Mouse (Mus musculus): Measurements from ENCODE around the gene Mark4. TPM values are rescaled to one million over a fixed set of nuclear protein-coding genes. Genes with fewer than 3 reads are reported as not detected.

Gene Mark4
- polyA plus RNA-seq, 1 experiment from 2014 or later, result 3.8 TPM

GRCm38 (mm10) chr7:19405417-19405816, 53.2 kb downstream of the Mark4 start:
- peaks cover 11% of the 10 kb centered on the region for H3K9me3 ChIP-seq (replicated peaks)
- H3K4me1 ChIP-seq, result peaks cover 21% of the 10 kb centered on the region
- H3K27ac ChIP-seq, result no peak overlapping the region
- no peaks in the 10 kb centered on the region for H3K36me3 ChIP-seq
- no peak overlapping the region for H3K9ac ChIP-seq
- no peak overlapping the region for H3K4me3 ChIP-seq
- H3K4me2 ChIP-seq, result peak overlapping the region; percentile 44
- WGBS (ENCODE audit: insufficient replicate concordance), result 3% methylated on average over 19 of the region's 19 CpGs
- peaks cover 70% of the 10 kb centered on the region for H3K27me3 ChIP-seq (replicated peaks)
- ATAC-seq, result peak; percentile 50

GRCm38 (mm10) chr7:19404476-19404875, 54.1 kb downstream of the Mark4 start, which contains the start of gene Ckm:
TSS of gene Ckm (plus strand) at chr7:19404776.
- Histone ChIP-seq H3K4me2 (peak within 1 kb of the TSS; percentile 94), H3K9ac (peak within 1 kb of the TSS; percentile 67), H3K9me3 (replicated peaks) (peaks cover 11% of the 10 kb centered on the region), H3K4me1 (peaks cover 27% of the 10 kb centered on the region), H3K36me3 (no peaks in the 10 kb centered on the region), H3K4me3 (peak within 1 kb of the TSS; percentile 62), H3K27ac (no peak within 1 kb of the TSS), H3K27me3 (replicated peaks) (peaks cover 72% of the 10 kb centered on the region)
- WGBS (ENCODE audit: insufficient replicate concordance), result 45% methylated on average over 7 of the region's 7 CpGs
- no peak for ATAC-seq

- peaks cover 31% of the 10 kb centered on the region for H3K4me1 ChIP-seq
- H3K27me3 ChIP-seq (replicated peaks), result peaks cover 76% of the 10 kb centered on the region
- peak within 1 kb of the TSS; percentile 62 for H3K4me3 ChIP-seq
- peaks cover 11% of the 10 kb centered on the region for H3K9me3 ChIP-seq (replicated peaks)
- 1% methylated on average over 62 of the region's 62 CpGs for whole genome bisulfite sequencing (ENCODE audit: insufficient replicate concordance)
- no peaks in the 10 kb centered on the region for H3K36me3 ChIP-seq
- peak within 1 kb of the TSS; percentile 94 for H3K4me2 ChIP-seq
- H3K27ac ChIP-seq, result no peak within 1 kb of the TSS
- ATAC-seq, result peak; percentile 76
- H3K9ac ChIP-seq, result peak within 1 kb of the TSS; percentile 67
Measured at GRCm38 (mm10) chr7:19403731-19404296, 54.8 kb downstream of the Mark4 start, which contains the start of gene Klc3. TSS of gene Klc3 (minus strand) at chr7:19404104.

GRCm38 (mm10) chr7:19402535-19403112, 56.0 kb downstream of the Mark4 start:
- WGBS (ENCODE audit: insufficient replicate concordance), result 70% methylated on average over 9 of the region's 9 CpGs
- Histone ChIP-seq H3K36me3 (no peaks in the 10 kb centered on the region), H3K4me1 (peaks cover 31% of the 10 kb centered on the region), H3K4me2 (no peak overlapping the region), H3K4me3 (no peak overlapping the region), H3K9ac (no peak overlapping the region), H3K9me3 (replicated peaks) (peaks cover 11% of the 10 kb centered on the region), H3K27me3 (replicated peaks) (peaks cover 81% of the 10 kb centered on the region), H3K27ac (no peak overlapping the region)
- no peak for ATAC-seq

- peaks cover 30% of the 10 kb centered on the region for H3K4me1 ChIP-seq
- H3K27ac ChIP-seq, result no peak overlapping the region
- no peak overlapping the region for H3K4me2 ChIP-seq
- no peak overlapping the region for H3K4me3 ChIP-seq
- H3K9me3 ChIP-seq (replicated peaks), result peaks cover 11% of the 10 kb centered on the region
- H3K27me3 ChIP-seq (replicated peaks), result peaks cover 72% of the 10 kb centered on the region
- 62% methylated on average over 4 of the region's 4 CpGs for WGBS (ENCODE audit: insufficient replicate concordance)
- ATAC-seq, result no peak
- H3K9ac ChIP-seq, result no peak overlapping the region
- no peaks in the 10 kb centered on the region for H3K36me3 ChIP-seq
Measured at GRCm38 (mm10) chr7:19400946-19401345, 57.7 kb downstream of the Mark4 start.

- Histone ChIP-seq H3K9ac (0 out of 2 replicates have a peak overlapping the region, but pooled peaks have one; percentile 4), H3K9me3 (replicated peaks) (peaks cover 11% of the 10 kb centered on the region), H3K4me2 (peak overlapping the region; percentile 66), H3K36me3 (peaks cover 11% of the 10 kb centered on the region), H3K4me1 (peaks cover 24% of the 10 kb centered on the region), H3K27ac (no peak overlapping the region), H3K27me3 (replicated peaks) (peaks cover 64% of the 10 kb centered on the region), H3K4me3 (peak overlapping the region; percentile 38)
- WGBS (ENCODE audit: insufficient replicate concordance), result 7% methylated on average over 27 of the region's 27 CpGs
- no peak for ATAC-seq
Measured at GRCm38 (mm10) chr7:19399496-19400280, 58.9 kb downstream of the Mark4 start.

- WGBS (ENCODE audit: insufficient replicate concordance), result 86% methylated on average over 8 of the region's 8 CpGs
- Histone ChIP-seq H3K4me3 (no peak overlapping the region), H3K4me2 (no peak overlapping the region), H3K9me3 (replicated peaks) (no peaks in the 10 kb centered on the region), H3K4me1 (peaks cover 4% of the 10 kb centered on the region), H3K27me3 (replicated peaks) (peaks cover 12% of the 10 kb centered on the region), H3K9ac (no peak overlapping the region), H3K36me3 (peaks cover 62% of the 10 kb centered on the region), H3K27ac (no peak overlapping the region)
- no peak for ATAC-seq
Measured at GRCm38 (mm10) chr7:19394484-19394883, 64.1 kb downstream of the Mark4 start.

GRCm38 (mm10) chr7:19388699-19389413, 69.8 kb downstream of the Mark4 start:
- Histone ChIP-seq H3K27ac (no peak overlapping the region), H3K4me1 (peaks cover 11% of the 10 kb centered on the region), H3K36me3 (peaks cover 99% of the 10 kb centered on the region), H3K9ac (no peak overlapping the region), H3K27me3 (replicated peaks) (no peaks in the 10 kb centered on the region), H3K4me2 (no peak overlapping the region), H3K9me3 (replicated peaks) (no peaks in the 10 kb centered on the region), H3K4me3 (no peak overlapping the region)
- WGBS (ENCODE audit: insufficient replicate concordance), result 80% methylated on average over 10 of the region's 10 CpGs
- ATAC-seq, result no peak

- Histone ChIP-seq H3K4me3 (no peak overlapping the region), H3K4me1 (peaks cover 31% of the 10 kb centered on the region), H3K27ac (no peak overlapping the region), H3K9ac (no peak overlapping the region), H3K4me2 (0 out of 2 replicates have a peak overlapping the region, but pooled peaks have one; percentile 93), H3K9me3 (replicated peaks) (no peaks in the 10 kb centered on the region), H3K27me3 (replicated peaks) (no peaks in the 10 kb centered on the region), H3K36me3 (peaks cover 52% of the 10 kb centered on the region)
- no peak for ATAC-seq
- 87% methylated on average over 9 of the region's 9 CpGs for WGBS (ENCODE audit: insufficient replicate concordance)
Measured at GRCm38 (mm10) chr7:19383708-19384107, 74.9 kb downstream of the Mark4 start.

- no peaks in the 10 kb centered on the region for H3K9me3 ChIP-seq (replicated peaks)
- peak overlapping the region; percentile 82 for H3K9ac ChIP-seq
- H3K4me1 ChIP-seq, result peaks cover 27% of the 10 kb centered on the region
- WGBS (ENCODE audit: insufficient replicate concordance), result under 1% methylated on average over 26 of the region's 37 CpGs
- peak; percentile 69 for ATAC-seq
- H3K36me3 ChIP-seq, result peaks cover 36% of the 10 kb centered on the region
- no peaks in the 10 kb centered on the region for H3K27me3 ChIP-seq (replicated peaks)
- H3K27ac ChIP-seq, result peak overlapping the region; percentile 57
- peak overlapping the region; percentile 82 for H3K4me3 ChIP-seq
- peak overlapping the region; percentile 93 for H3K4me2 ChIP-seq
Measured at GRCm38 (mm10) chr7:19382166-19382541, 76.5 kb downstream of the Mark4 start.

- H3K27ac ChIP-seq, result peak within 1 kb of the TSS; percentile 57
- peak within 1 kb of the TSS; percentile 82 for H3K4me3 ChIP-seq
- WGBS (ENCODE audit: insufficient replicate concordance), result 6% methylated on average over 45 of the region's 48 CpGs
- peaks cover 22% of the 10 kb centered on the region for H3K4me1 ChIP-seq
- H3K36me3 ChIP-seq, result peaks cover 30% of the 10 kb centered on the region
- peak within 1 kb of the TSS; percentile 93 for H3K4me2 ChIP-seq
- H3K9me3 ChIP-seq (replicated peaks), result no peaks in the 10 kb centered on the region
- no peaks in the 10 kb centered on the region for H3K27me3 ChIP-seq (replicated peaks)
- H3K9ac ChIP-seq, result peak within 1 kb of the TSS; percentile 82
- ATAC-seq, result peak; percentile 96
Measured at GRCm38 (mm10) chr7:19381377-19382165, 77.0 kb downstream of the Mark4 start, which contains the start of gene Ercc2. TSS of gene Ercc2 (plus strand) at chr7:19382010.
